Mouse (Mus musculus) stomach, postnatal 0 days (tissue): ENCODE measurements around the gene Wsb1. TPM values are rescaled to one million over a fixed set of nuclear protein-coding genes. Genes with fewer than 3 reads are reported as not detected.

Experiments
- ATAC-seq: fragments of 200-750 bp; cut with Nextera tagmentation; 2 replicates; pipeline ENCODE4 v1.8.0; 2017; ENCODE audit not compliant: low FRiP score, low TSS enrichment
- DNase-seq: peaks from one replicate; pipeline ENCODE4 v3.0.0-alpha.2; 2016; ENCODE audit warnings: low spot score
- H3K27ac ChIP-seq: fragments of 300-500 bp; sonication (generic); replicated peaks from 2 replicates; pipeline ENCODE4 v1.5.1; 2014; ENCODE audit warnings: mild to moderate bottlenecking, control low read depth
- H3K27me3 ChIP-seq: fragments of 300-500 bp; sonication (generic); 2 replicates; pipeline ENCODE4 v1.6.1; 2014; ENCODE audit warnings: low read length; ENCODE audit not compliant: control insufficient read depth, insufficient read depth
- H3K36me3 ChIP-seq: fragments of 300-500 bp; sonication (generic); 2 replicates; pipeline ENCODE4 v1.6.1; 2014; ENCODE audit warnings: low read length, mixed read lengths; ENCODE audit not compliant: control insufficient read depth, insufficient read depth
- H3K4me1 ChIP-seq: fragments of 300-500 bp; sonication (generic); replicated peaks from 2 replicates; pipeline ENCODE4 v1.6.1; 2014; ENCODE audit warnings: antibody characterized with exemption; ENCODE audit not compliant: control insufficient read depth, insufficient read depth
- H3K4me2 ChIP-seq: fragments of 300-500 bp; sonication (generic); replicated peaks from 2 replicates; pipeline ENCODE4 v1.6.1; 2014; ENCODE audit warnings: low read depth, mild to moderate bottlenecking, control low read depth, moderate library complexity
- H3K4me3 ChIP-seq: fragments of 300-500 bp; sonication (generic); 2 replicates; pipeline ENCODE4 v1.5.1; 2014; ENCODE audit warnings: low read depth, low read length, control low read depth
- H3K9ac ChIP-seq: fragments of 300-500 bp; sonication (generic); 2 replicates; pipeline ENCODE4 v1.6.1; 2014; ENCODE audit warnings: mild to moderate bottlenecking, low read length, control low read depth, mixed read lengths
- H3K9me3 ChIP-seq: fragments of 300-500 bp; sonication (generic); 2 replicates; pipeline ENCODE4 v1.6.1; 2016; ENCODE audit warnings: low read length; ENCODE audit not compliant: control insufficient read depth
- CTCF ChIP-seq: IDR thresholded peaks from 2 replicates; pipeline ENCODE4 v1.5.1; 2016; ENCODE audit warnings: antibody characterized with exemption, low read depth, mild to moderate bottlenecking, moderate library complexity
- EP300 ChIP-seq: optimal IDR thresholded peaks from 2 replicates; pipeline ENCODE3; 2016; ENCODE audit warnings: antibody characterized with exemption
- WGBS: fragments of 180-500 bp; shearing (Covaris S2); extraction: QIAGEN DNeasy Blood & Tissue Kit; methylation state at CpG from one replicate; pipeline ENCODE4 v1.1.7; 2014; 5-methylcytosine and 5-hydroxymethylcytosine counted together
- polyA plus RNA-seq: library from polyadenylated mRNA; unstranded; fragments of >200 nt; fragmentation: Nextera tagmentation; extraction: Ambion mirVana; gene quantifications from 2 replicates; pipeline ENCODE4 v1.2.1, GENCODE M21; 2015

Wsb1 gene
- polyA plus RNA-seq, 1 experiment from 2014 or later, result 53.6 TPM

GRCm38 (mm10) chr11:79196876-79197845 lies 57.3 kb downstream of the Wsb1 start:
- DNase-seq, result no peak
- Histone ChIP-seq H3K9ac (no peak overlapping the region), H3K27ac (no peak overlapping the region), H3K4me2 (no peak overlapping the region), H3K9me3 (no peaks in the 10 kb centered on the region), H3K4me3 (no peak overlapping the region), H3K4me1 (no peaks in the 10 kb centered on the region), H3K36me3 (no peaks in the 10 kb centered on the region), H3K27me3 (no peaks in the 10 kb centered on the region)
- no peak for TF ChIP-seq CTCF
- ATAC-seq, result no peak
- WGBS, result 66% methylated on average over 13 of the region's 13 CpGs

- Histone ChIP-seq H3K4me3 (no peak overlapping the region), H3K36me3 (no peaks in the 10 kb centered on the region), H3K4me1 (no peaks in the 10 kb centered on the region), H3K9me3 (no peaks in the 10 kb centered on the region), H3K4me2 (no peak overlapping the region), H3K27ac (no peak overlapping the region), H3K27me3 (no peaks in the 10 kb centered on the region), H3K9ac (no peak overlapping the region)
- TF ChIP-seq EP300 (no peak), CTCF (no peak)
- ATAC-seq, result peak; percentile 22; the same call in 1 of the 2 replicates
- WGBS, result 55% methylated on average over 3 of the region's 3 CpGs
- DNase-seq, result no peak
These were observed 58.1 kb downstream of the Wsb1 start for GRCm38 (mm10) chr11:79196196-79196869.

GRCm38 (mm10) chr11:79192176-79192575 lies 62.3 kb downstream of the Wsb1 start:
- no peak for TF ChIP-seq EP300
- TF ChIP-seq CTCF, result peak; percentile 68
- Histone ChIP-seq H3K4me2 (no peak overlapping the region), H3K4me1 (no peaks in the 10 kb centered on the region; the same call in 1 of the 2 replicates), H3K27ac (no peak overlapping the region), H3K36me3 (no peaks in the 10 kb centered on the region), H3K9ac (no peak overlapping the region), H3K27me3 (no peaks in the 10 kb centered on the region), H3K9me3 (no peaks in the 10 kb centered on the region), H3K4me3 (no peak overlapping the region)
- WGBS, result 86% methylated on average over 1 of the region's 1 CpGs
- ATAC-seq, result no peak
- DNase-seq, result peak; percentile 35

GRCm38 (mm10) chr11:79191214-79191613 lies 63.3 kb downstream of the Wsb1 start:
- ATAC-seq (no peak), DNase-seq (peak; percentile 22)
- Histone ChIP-seq H3K9ac (no peak overlapping the region), H3K27me3 (no peaks in the 10 kb centered on the region), H3K4me3 (no peak overlapping the region), H3K9me3 (no peaks in the 10 kb centered on the region), H3K4me2 (no peak overlapping the region), H3K27ac (0 out of 2 replicates have a peak overlapping the region, but pooled peaks have one; percentile 30), H3K4me1 (no peaks in the 10 kb centered on the region; the same call in 1 of the 2 replicates), H3K36me3 (no peaks in the 10 kb centered on the region)
- WGBS, result 74% methylated on average over 4 of the region's 4 CpGs
- TF ChIP-seq CTCF (no peak), EP300 (no peak)

GRCm38 (mm10) chr11:79190257-79190656 lies 64.2 kb downstream of the Wsb1 start:
- H3K4me3 ChIP-seq, result no peak overlapping the region
- TF ChIP-seq CTCF, result no peak
- TF ChIP-seq EP300, result no peak

More at GRCm38 (mm10) chr11:79190257-79190656, 64.2 kb downstream of the Wsb1 start:
- Histone ChIP-seq H3K27me3 (no peaks in the 10 kb centered on the region), H3K4me1 (no peaks in the 10 kb centered on the region; the same call in 1 of the 2 replicates), H3K4me2 (no peak overlapping the region), H3K9me3 (no peaks in the 10 kb centered on the region), H3K27ac (no peak overlapping the region), H3K9ac (no peak overlapping the region), H3K36me3 (no peaks in the 10 kb centered on the region)
- 86% methylated on average over 2 of the region's 2 CpGs for WGBS
- DNase-seq (no peak), ATAC-seq (no peak)

Other genes with a start within 250 kb of the Wsb1 start
- gene Ksr1, start 108.3 kb downstream of the Wsb1 start, polyA plus RNA-seq, result 0.67 and 0.94 TPM in 2 replicates
- not detected in 2 replicates for gene Gm9964, start 42.2 kb upstream of the Wsb1 start, polyA plus RNA-seq
- gene Nf1, start 85.0 kb upstream of the Wsb1 start, polyA plus RNA-seq, result 2.6 and 3.2 TPM in 2 replicates
- gene Omg, start 249.4 kb upstream of the Wsb1 start, polyA plus RNA-seq, result 0.27 and 0.30 TPM in 2 replicates